Mouse (Mus musculus) MEL (cell line): ENCODE data around the gene Maml3. TPM values are rescaled to one million over a fixed set of nuclear protein-coding genes. Genes with fewer than 3 reads are reported as not detected.
A peak's percentile ranks its signal among the peaks of the same experiment; 100 is the strongest.

Source experiments
- DNase-seq: peaks from one replicate; pipeline ENCODE4 v3.0.0; 2011; ENCODE audit warnings: low read depth, low spot score
- H3K27ac ChIP-seq: 2 replicates; pipeline ENCODE4 v1.5.1; 2012; ENCODE audit warnings: low read depth, mild to moderate bottlenecking, control low read depth, low read length, moderate library complexity; ENCODE audit not compliant: control insufficient read depth
- H3K27me3 ChIP-seq, 2 experiments: fragments of 150-350 bp in 1 of 2; sonication (generic) in 1 of 2; 2 replicates each; pipeline ENCODE4 v1.6.1; 2012; ENCODE audit warnings: low read length in 2 of 2, mild to moderate bottlenecking in 2 of 2, improper control_type of control experiment in 1 of 2, moderate library complexity in 1 of 2; ENCODE audit not compliant: insufficient read depth in 2 of 2, control insufficient read depth in 1 of 2
- H3K36me3 ChIP-seq, 2 experiments: 2 replicates each; pipeline ENCODE4 v1.6.1; 2012 to 2014; ENCODE audit warnings: low read length in 2 of 2, improper control_type of control experiment in 1 of 2, inconsistent platforms in 1 of 2, mild to moderate bottlenecking in 1 of 2; ENCODE audit not compliant: insufficient read depth in 2 of 2, control insufficient read depth in 1 of 2
- H3K4me1 ChIP-seq, 2 experiments: fragments of 150-350 bp in 1 of 2; sonication (generic) in 1 of 2; 2 replicates each; pipeline ENCODE4 v1.6.1; 2012; ENCODE audit warnings: low read length in 2 of 2, improper control_type of control experiment in 1 of 2, mild to moderate bottlenecking in 1 of 2; ENCODE audit not compliant: insufficient read depth in 2 of 2, control insufficient read depth in 1 of 2
- H3K4me3 ChIP-seq, 2 experiments: fragments of 150-350 bp in 1 of 2; sonication (generic) in 1 of 2; 2 replicates each; pipeline ENCODE4 v1.5.1; 2012; ENCODE audit warnings: low read depth in 2 of 2, low read length in 2 of 2, mild to moderate bottlenecking in 2 of 2, moderate library complexity in 2 of 2, control low read depth in 1 of 2, improper control_type of control experiment in 1 of 2; ENCODE audit not compliant: control insufficient read depth in 1 of 2, insufficient read depth in 1 of 2
- H3K79me2 ChIP-seq: 2 replicates; pipeline ENCODE4 v1.6.1; 2012; ENCODE audit warnings: mild to moderate bottlenecking, low read length, moderate library complexity; ENCODE audit not compliant: control insufficient read depth, poor library complexity, insufficient read depth
- H3K9ac ChIP-seq: 2 replicates; pipeline ENCODE4 v1.6.1; 2012; ENCODE audit warnings: low read depth, mild to moderate bottlenecking, control low read depth, low read length, moderate library complexity; ENCODE audit not compliant: control insufficient read depth, poor library complexity, severe bottlenecking
- H3K9me3 ChIP-seq: fragments of 150-350 bp; sonication (generic); replicated peaks from 2 replicates; pipeline ENCODE4 v1.6.1; 2012; ENCODE audit warnings: mild to moderate bottlenecking, low read length, improper control_type of control experiment, moderate library complexity; ENCODE audit not compliant: insufficient read depth
- BHLHE40 ChIP-seq: IDR thresholded peaks from 2 replicates; pipeline ENCODE4 v1.6.1; 2012; ENCODE audit warnings: low read depth, mild to moderate bottlenecking, inconsistent platforms, low read length, improper control_type of control experiment, borderline replicate concordance
- CHD1 ChIP-seq: IDR thresholded peaks from 2 replicates; pipeline ENCODE4 v1.6.1; 2012; ENCODE audit warnings: low read depth, mild to moderate bottlenecking, inconsistent platforms, low read length, improper control_type of control experiment
- CHD2 ChIP-seq: IDR thresholded peaks from 2 replicates; pipeline ENCODE4 v1.6.1; 2011; ENCODE audit warnings: low read length, improper control_type of control experiment
- CTCF ChIP-seq, 3 experiments: IDR thresholded peaks in 2 of 3; conservative IDR thresholded peaks in 1 of 3; 2 replicates each; pipeline ENCODE4 v1.5.1; 2011 to 2012; ENCODE audit warnings: low read length in 3 of 3, low read depth in 2 of 3, mild to moderate bottlenecking in 2 of 3, improper control_type of control experiment in 1 of 3, inconsistent platforms in 1 of 3, mixed read lengths in 1 of 3, moderate library complexity in 1 of 3; ENCODE audit not compliant: control insufficient read depth in 1 of 3, insufficient read depth in 1 of 3, poor library complexity in 1 of 3, severe bottlenecking in 1 of 3
- E2F4 ChIP-seq: IDR thresholded peaks from 2 replicates; pipeline ENCODE4 v1.6.1; 2011; ENCODE audit warnings: low read depth, low read length, improper control_type of control experiment, borderline replicate concordance
- EP300 ChIP-seq, 2 experiments: IDR thresholded peaks; 2 replicates each; pipeline ENCODE4 v1.6.1; 2011; ENCODE audit warnings: improper control_type of control experiment in 2 of 2, low read length in 2 of 2, low read depth in 1 of 2, mild to moderate bottlenecking in 1 of 2
- ETS1 ChIP-seq: IDR thresholded peaks from 2 replicates; pipeline ENCODE4 v1.6.1; 2012; ENCODE audit warnings: low read depth, mild to moderate bottlenecking, inconsistent platforms, low read length, improper control_type of control experiment, moderate library complexity
- GATA1 ChIP-seq: IDR thresholded peaks from 2 replicates; pipeline ENCODE4 v1.6.1; 2011; ENCODE audit warnings: low read depth, low read length, improper control_type of control experiment
- HCFC1 ChIP-seq: IDR thresholded peaks from 2 replicates; pipeline ENCODE4 v1.6.1; 2012; ENCODE audit warnings: low read depth, mild to moderate bottlenecking, inconsistent platforms, low read length, improper control_type of control experiment, moderate library complexity
- JUND ChIP-seq: IDR thresholded peaks from 2 replicates; pipeline ENCODE4 v1.6.1; 2011; ENCODE audit warnings: low read depth, mild to moderate bottlenecking, improper control_type of control experiment, low read length
- KAT2A ChIP-seq: conservative IDR thresholded peaks from 2 replicates; pipeline ENCODE4 v1.6.1; 2012; ENCODE audit warnings: low read depth, low read length, improper control_type of control experiment, inconsistent platforms
- MAX ChIP-seq: IDR thresholded peaks from 2 replicates; pipeline ENCODE4 v1.6.1; 2011; ENCODE audit warnings: low read length, improper control_type of control experiment
- MEF2A ChIP-seq: IDR thresholded peaks from 2 replicates; pipeline ENCODE4 v1.6.1; 2014; ENCODE audit warnings: low read depth, mild to moderate bottlenecking, inconsistent platforms, low read length, improper control_type of control experiment; ENCODE audit not compliant: poor library complexity, insufficient replicate concordance, severe bottlenecking; ENCODE audit errors: extremely low read depth
- MXI1 ChIP-seq: IDR thresholded peaks from 2 replicates; pipeline ENCODE4 v1.6.1; 2011; ENCODE audit warnings: mild to moderate bottlenecking, low read depth, low read length, improper control_type of control experiment
- MYB ChIP-seq: IDR thresholded peaks from 2 replicates; pipeline ENCODE4 v1.6.1; 2011; ENCODE audit warnings: mild to moderate bottlenecking, low read depth, low read length, improper control_type of control experiment
- MYC ChIP-seq: IDR thresholded peaks from 2 replicates; pipeline ENCODE4 v1.6.1; 2011; ENCODE audit warnings: low read depth, mild to moderate bottlenecking, low read length, improper control_type of control experiment, moderate library complexity
- NRF1 ChIP-seq: IDR thresholded peaks from 2 replicates; pipeline ENCODE4 v1.6.1; 2014; ENCODE audit warnings: low read depth, mild to moderate bottlenecking, inconsistent platforms, low read length, improper control_type of control experiment, moderate library complexity; ENCODE audit not compliant: poor library complexity, insufficient read depth, severe bottlenecking
- POLR2A ChIP-seq, 2 experiments: IDR thresholded peaks; 2 replicates each; pipeline ENCODE4 v1.6.1; 2011 to 2012; ENCODE audit warnings: low read length in 2 of 2, mild to moderate bottlenecking in 2 of 2, control low read depth in 1 of 2, improper control_type of control experiment in 1 of 2, low read depth in 1 of 2, moderate library complexity in 1 of 2; ENCODE audit not compliant: control insufficient read depth in 1 of 2, insufficient read depth in 1 of 2, poor library complexity in 1 of 2
- POLR2AphosphoS2 ChIP-seq: IDR thresholded peaks from 2 replicates; pipeline ENCODE4 v1.6.1; 2011; ENCODE audit warnings: low read length, improper control_type of control experiment
- POLR2AphosphoS5 ChIP-seq: IDR thresholded peaks from 2 replicates; pipeline ENCODE4 v1.6.1; 2012; ENCODE audit warnings: low read depth, borderline replicate concordance, mild to moderate bottlenecking, inconsistent platforms, low read length, moderate library complexity, mixed read lengths
- RAD21 ChIP-seq: IDR thresholded peaks from 2 replicates; pipeline ENCODE4 v1.6.1; 2011; ENCODE audit warnings: mild to moderate bottlenecking, low read depth, low read length, improper control_type of control experiment
- RCOR1 ChIP-seq: IDR thresholded peaks from 2 replicates; pipeline ENCODE4 v1.6.1; 2012; ENCODE audit warnings: low read depth, mild to moderate bottlenecking, inconsistent platforms, low read length, improper control_type of control experiment
- SIN3A ChIP-seq: IDR thresholded peaks from 2 replicates; pipeline ENCODE4 v1.6.1; 2012; ENCODE audit warnings: low read length, improper control_type of control experiment, inconsistent platforms
- TAL1 ChIP-seq: IDR thresholded peaks from 2 replicates; pipeline ENCODE4 v1.6.1; 2012; ENCODE audit warnings: mild to moderate bottlenecking, inconsistent platforms, low read length, moderate library complexity, mixed read lengths
- TBP ChIP-seq: IDR thresholded peaks from 2 replicates; pipeline ENCODE4 v1.8.0; 2011; ENCODE audit warnings: low read depth, low read length, improper control_type of control experiment
- TCF12 ChIP-seq: IDR thresholded peaks from 2 replicates; pipeline ENCODE4 v1.6.1; 2014; ENCODE audit warnings: low read depth, mild to moderate bottlenecking, inconsistent platforms, low read length, improper control_type of control experiment, moderate library complexity
- UBTF ChIP-seq: IDR thresholded peaks from 2 replicates; pipeline ENCODE4 v1.6.1; 2012; ENCODE audit warnings: low read depth, mild to moderate bottlenecking, inconsistent platforms, low read length, improper control_type of control experiment, moderate library complexity, borderline replicate concordance; ENCODE audit not compliant: insufficient read depth
- USF1 ChIP-seq: IDR thresholded peaks from 2 replicates; pipeline ENCODE4 v1.6.1; 2014; ENCODE audit warnings: low read depth, mild to moderate bottlenecking, inconsistent platforms, low read length, improper control_type of control experiment, moderate library complexity
- ZC3H11A ChIP-seq: IDR thresholded peaks from 2 replicates; pipeline ENCODE4 v1.6.1; 2012; ENCODE audit warnings: low read depth, mild to moderate bottlenecking, inconsistent platforms, low read length, improper control_type of control experiment
- ZKSCAN1 ChIP-seq: IDR thresholded peaks from 2 replicates; pipeline ENCODE4 v1.6.1; 2012; ENCODE audit warnings: low read depth, mild to moderate bottlenecking, inconsistent platforms, low read length, improper control_type of control experiment, moderate library complexity
- ZMIZ1 ChIP-seq: IDR thresholded peaks from 2 replicates; pipeline ENCODE4 v1.6.1; 2012; ENCODE audit warnings: low read depth, mild to moderate bottlenecking, inconsistent platforms, low read length, improper control_type of control experiment, moderate library complexity
- ZNF384 ChIP-seq: IDR thresholded peaks from 2 replicates; pipeline ENCODE4 v1.6.1; 2012; ENCODE audit warnings: low read depth, mild to moderate bottlenecking, inconsistent platforms, low read length, improper control_type of control experiment
- polyA plus RNA-seq, 2 experiments: library from polyadenylated mRNA; stranded (reverse) in 1 of 2; unstranded in 1 of 2; fragments of >175 nt in 1 of 2; fragments of >200 nt in 1 of 2; gene quantifications; 2 replicates each; pipeline versions ENCODE4 v1.2.1 to v1.2.4; 2012; ENCODE audit warnings: low replicate concordance in 2 of 2, low read depth in 1 of 2; ENCODE audit not compliant: insufficient read length in 2 of 2, insufficient read depth in 1 of 2, missing spikeins in 1 of 2
- total RNA-seq: library from RNA; depleted of rRNA; stranded (reverse); fragments of 300-350 nt; gene quantifications from 2 replicates; pipeline ENCODE4 v1.2.3, GENCODE M21; 2012

The Maml3 gene
- total and polyA plus RNA-seq, 3 experiments = 2.0 to 4.1 TPM; not detected in 1

DNA sequence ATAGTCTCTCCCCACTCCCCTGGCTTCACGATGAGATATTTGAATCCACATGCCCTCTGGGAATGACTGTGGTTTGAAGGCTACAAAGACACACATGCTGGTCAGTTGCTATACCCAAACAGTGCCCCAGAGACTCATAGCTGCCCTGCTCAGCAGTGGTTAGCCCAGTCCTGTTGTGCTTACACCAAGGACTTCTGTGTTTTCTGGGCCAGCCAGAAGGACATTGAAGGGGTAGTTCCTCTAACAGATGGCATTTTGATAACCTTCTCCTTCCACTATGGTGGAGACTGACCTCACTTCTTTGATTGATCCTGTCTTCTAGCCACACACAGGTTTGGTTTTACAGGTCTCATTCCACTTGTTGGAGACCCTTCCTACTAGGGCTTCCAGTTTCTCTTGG, 189.5 kb downstream of the Maml3 start:
- no peak for TF ChIP-seq NRF1
- peaks cover 0 to 24% of the 10 kb centered on the region in 2 experiments; a peak in 2 of 4 replicates for H3K36me3 ChIP-seq
- H3K27ac ChIP-seq = no peak overlapping the region

GRCm38 (mm10) chr3:51914900-51915299, 190.0 kb downstream of the Maml3 start:
- H3K4me3 ChIP-seq = peak overlapping the region in 1 of 2 experiments; percentile 22; a peak in 2 of 4 replicates
- no peak for TF ChIP-seq UBTF
- no peak for TF ChIP-seq CHD2
- peak; percentile 20; the same call in 1 of the 2 replicates for TF ChIP-seq MXI1
- no peak for TF ChIP-seq ZMIZ1
- no peak for TF ChIP-seq JUND
- TF ChIP-seq MEF2A = no peak
- TF ChIP-seq BHLHE40 = 0 out of 2 replicates have a peak, but pooled peaks have one; percentile 22
- peak; percentile 32 for TF ChIP-seq RAD21
- TF ChIP-seq POLR2AphosphoS2 = no peak
- no peak for TF ChIP-seq E2F4
- no peak for TF ChIP-seq NRF1
- TF ChIP-seq ZC3H11A = no peak
- TF ChIP-seq MYC = no peak
- TF ChIP-seq ZKSCAN1 = no peak
- TF ChIP-seq TBP = no peak
- TF ChIP-seq ETS1 = peak; percentile 86
- TF ChIP-seq POLR2A (IDR thresholded peaks at IDR 0.05; ENCODE audit: control insufficient read depth in 1 of 2, insufficient read depth in 1 of 2, low read depth in 1 of 2, low read length in 2 of 2, poor library complexity in 1 of 2) = no peak
- TF ChIP-seq TCF12 = peak; percentile 58
- TF ChIP-seq KAT2A = no peak
- TF ChIP-seq ZNF384 = no peak
- TF ChIP-seq POLR2AphosphoS5 = no peak
- no peak for TF ChIP-seq MYB
- no peak for TF ChIP-seq TAL1
- TF ChIP-seq SIN3A = no peak; the same call in 1 of the 2 replicates
- TF ChIP-seq HCFC1 = no peak
- TF ChIP-seq MAX = no peak
- peak; percentile 79 for TF ChIP-seq GATA1
- TF ChIP-seq CHD1 = no peak
- TF ChIP-seq CTCF (IDR thresholded peaks at IDR 0.05 in 2 of 3, conservative IDR thresholded peaks at IDR 0.05 in 1 of 3; ENCODE audit: control insufficient read depth in 1 of 3, insufficient read depth in 1 of 3, low read depth in 2 of 3, low read length in 3 of 3, poor library complexity in 1 of 3, severe bottlenecking in 1 of 3) = peak; percentile 19 to 36 (median 21); a peak in 3 of 6 replicates
- TF ChIP-seq USF1 = no peak
- peak; percentile 67 for TF ChIP-seq RCOR1
- TF ChIP-seq EP300 (IDR thresholded peaks at IDR 0.05; ENCODE audit: low read depth in 1 of 2, low read length in 2 of 2) = peak; percentile 71 to 76

More for the DNA sequence above, 189.5 kb downstream of the Maml3 start:
- Histone ChIP-seq H3K79me2 (no peaks in the 10 kb centered on the region), H3K4me3 (peak overlapping the region in 1 of 2 experiments; percentile 22; a peak in 1 of 4 replicates), H3K9me3 (no peaks in the 10 kb centered on the region), H3K4me1 (peaks cover 21 to 22% of the 10 kb centered on the region in 2 experiments), H3K9ac (no peak overlapping the region), H3K27me3 (no peaks in the 10 kb centered on the region)
- DNase-seq = peak; percentile 41

More at GRCm38 (mm10) chr3:51914900-51915299, 190.0 kb downstream of the Maml3 start:
- Histone ChIP-seq H3K4me1 (peaks cover 21 to 22% of the 10 kb centered on the region in 2 experiments), H3K9me3 (no peaks in the 10 kb centered on the region), H3K9ac (no peak overlapping the region), H3K27me3 (no peaks in the 10 kb centered on the region), H3K27ac (no peak overlapping the region), H3K36me3 (peaks cover 0 to 24% of the 10 kb centered on the region in 2 experiments; a peak in 2 of 4 replicates), H3K79me2 (no peaks in the 10 kb centered on the region)
- DNase-seq = peak; percentile 80
